Mouse (Mus musculus): ENCODE data around the gene Tcf7l2.

GRCm38 (mm10) chr19:55843111-55843887 lies 101.7 kb downstream of the Tcf7l2 start:
- no peak for TF ChIP-seq CTCF (conservative IDR thresholded peaks at IDR 0.05 in 1 of 2, IDR thresholded peaks at IDR 0.05 in 1 of 2; ENCODE audit: low read depth in 2 of 2, low read length in 2 of 2)
- no peak for TF ChIP-seq IRF4 (IDR thresholded peaks at IDR 0.05; ENCODE audit: low read depth, low read length)
- no peak for TF ChIP-seq USF1 (IDR thresholded peaks at IDR 0.05; ENCODE audit: low read depth, low read length)
- no peak for TF ChIP-seq MXI1 (IDR thresholded peaks at IDR 0.05; ENCODE audit: low read depth, low read length)
- TF ChIP-seq SMC3 (IDR thresholded peaks at IDR 0.05; ENCODE audit: low read depth, low read length) = no peak

Data from CH12.LX (cell line).